Mouse (Mus musculus) midbrain, embryonic 16.5 days (tissue): ENCODE results near the gene Bicral. TPM values are rescaled to one million over a fixed set of nuclear protein-coding genes. Genes with fewer than 3 reads are reported as not detected.
A peak's percentile ranks its signal among the peaks of the same experiment; 100 is the strongest.

ENCODE experiments used
- ATAC-seq: fragments of 200-750 bp; cut with Nextera tagmentation; 2 replicates; pipeline ENCODE4 v1.8.0; 2017; ENCODE audit warnings: moderate TSS enrichment
- H3K27ac ChIP-seq: fragments of 300-500 bp; sonication (generic); 2 replicates; pipeline ENCODE4 v1.5.1; 2014; ENCODE audit warnings: mild to moderate bottlenecking, low read length, mixed read lengths
- H3K27me3 ChIP-seq: fragments of 300-500 bp; sonication (generic); 2 replicates; pipeline ENCODE4 v1.6.1; 2014; ENCODE audit warnings: low read depth, low read length, mixed read lengths; ENCODE audit not compliant: control insufficient read depth, insufficient read depth
- H3K36me3 ChIP-seq: fragments of 300-500 bp; sonication (generic); 2 replicates; pipeline ENCODE4 v1.6.1; 2014; ENCODE audit warnings: mild to moderate bottlenecking, low read length, moderate library complexity, mixed read lengths; ENCODE audit not compliant: control insufficient read depth, insufficient read depth
- H3K4me1 ChIP-seq: fragments of 300-500 bp; sonication (generic); 2 replicates; pipeline ENCODE4 v1.6.1; 2014; ENCODE audit warnings: mild to moderate bottlenecking, low read length, mixed read lengths; ENCODE audit not compliant: control insufficient read depth, insufficient read depth
- H3K4me2 ChIP-seq: fragments of 300-500 bp; sonication (generic); 2 replicates; pipeline ENCODE4 v1.6.1; 2014; ENCODE audit warnings: mild to moderate bottlenecking, low read length, mixed read lengths
- H3K4me3 ChIP-seq: fragments of 300-500 bp; sonication (generic); 2 replicates; pipeline ENCODE4 v1.5.1; 2014; ENCODE audit warnings: low read depth, mild to moderate bottlenecking, low read length, moderate library complexity, mixed read lengths
- H3K9ac ChIP-seq: fragments of 300-500 bp; sonication (generic); 2 replicates; pipeline ENCODE4 v1.6.1; 2014; ENCODE audit warnings: low read depth, low read length, mixed read lengths
- H3K9me3 ChIP-seq: fragments of 300-500 bp; sonication (generic); replicated peaks from 2 replicates; pipeline ENCODE4 v1.6.1; 2014; ENCODE audit warnings: mild to moderate bottlenecking, low read length, mixed read lengths; ENCODE audit not compliant: control insufficient read depth, poor library complexity, severe bottlenecking
- WGBS: fragments of 180-500 bp; shearing (Covaris S2); extraction: QIAGEN DNeasy Blood & Tissue Kit; methylation state at CpG from one replicate; pipeline ENCODE4 v1.1.7; 2014; 5-methylcytosine and 5-hydroxymethylcytosine counted together
- polyA plus RNA-seq: library from polyadenylated mRNA; unstranded; fragments of >200 nt; fragmentation: Nextera tagmentation; extraction: Ambion mirVana; gene quantifications from 2 replicates; pipeline ENCODE4 v1.2.1, GENCODE M21; 2015

The Bicral gene
- 9.5 and 10.9 TPM in 2 replicates for polyA plus RNA-seq

DNA sequence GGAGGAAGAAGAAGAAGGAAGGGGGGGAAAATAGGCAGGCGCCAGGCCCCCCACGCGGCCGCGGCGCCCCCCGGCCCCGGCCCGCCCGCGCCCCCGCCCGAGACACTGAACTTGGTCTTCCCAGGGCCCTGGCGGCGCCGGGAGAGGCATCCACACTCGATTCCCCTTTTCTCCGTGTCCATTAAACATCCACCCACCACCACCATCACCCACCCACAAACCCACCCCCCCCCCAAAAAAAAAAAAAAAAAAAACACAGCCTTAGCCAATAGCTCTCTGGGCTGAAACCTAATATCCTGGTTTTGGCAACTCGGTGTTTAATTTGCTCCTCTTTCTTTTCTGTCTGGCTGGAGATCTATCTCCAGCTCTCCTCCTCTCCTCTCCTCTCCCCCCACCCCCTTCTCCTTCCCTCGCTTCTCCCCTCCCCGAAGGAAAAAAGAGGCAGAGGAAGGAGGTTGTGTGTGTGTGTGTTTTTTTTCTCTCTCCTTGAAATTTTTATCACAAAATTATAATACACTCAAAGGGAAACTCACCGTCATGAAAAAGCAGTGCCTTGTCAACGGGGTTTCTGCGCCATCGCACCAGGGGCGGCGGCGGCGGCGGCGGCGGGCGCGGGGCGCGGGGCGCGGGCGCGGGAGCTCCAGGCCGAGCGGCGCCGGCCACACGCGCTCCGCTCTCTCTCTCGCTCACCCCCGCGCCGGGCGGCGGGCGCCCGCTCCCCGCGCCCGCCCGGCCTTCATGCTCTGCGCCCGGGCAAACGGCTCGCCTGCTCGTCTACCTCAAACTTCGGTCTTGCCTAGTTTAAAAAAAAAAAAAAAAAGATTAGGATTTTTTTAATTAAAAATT lies at the start of gene Bicral:
Gene Bicral, minus strand, starts transcription at position 580 of the 846 bp plus-strand sequence.
- peak; percentile 52 for ATAC-seq
- no peaks in the 10 kb centered on the region for H3K36me3 ChIP-seq
- H3K4me2 ChIP-seq = peak within 1 kb of the TSS; percentile 73
- H3K9ac ChIP-seq = peak within 1 kb of the TSS; percentile 83
- peak within 1 kb of the TSS; percentile 100 for H3K27ac ChIP-seq
- no peaks in the 10 kb centered on the region for H3K27me3 ChIP-seq
- WGBS = under 1% methylated on average over 51 of the region's 65 CpGs
- no peaks in the 10 kb centered on the region for H3K9me3 ChIP-seq
- H3K4me1 ChIP-seq = peaks cover 37% of the 10 kb centered on the region
- H3K4me3 ChIP-seq = peak within 1 kb of the TSS; percentile 56

DNA sequence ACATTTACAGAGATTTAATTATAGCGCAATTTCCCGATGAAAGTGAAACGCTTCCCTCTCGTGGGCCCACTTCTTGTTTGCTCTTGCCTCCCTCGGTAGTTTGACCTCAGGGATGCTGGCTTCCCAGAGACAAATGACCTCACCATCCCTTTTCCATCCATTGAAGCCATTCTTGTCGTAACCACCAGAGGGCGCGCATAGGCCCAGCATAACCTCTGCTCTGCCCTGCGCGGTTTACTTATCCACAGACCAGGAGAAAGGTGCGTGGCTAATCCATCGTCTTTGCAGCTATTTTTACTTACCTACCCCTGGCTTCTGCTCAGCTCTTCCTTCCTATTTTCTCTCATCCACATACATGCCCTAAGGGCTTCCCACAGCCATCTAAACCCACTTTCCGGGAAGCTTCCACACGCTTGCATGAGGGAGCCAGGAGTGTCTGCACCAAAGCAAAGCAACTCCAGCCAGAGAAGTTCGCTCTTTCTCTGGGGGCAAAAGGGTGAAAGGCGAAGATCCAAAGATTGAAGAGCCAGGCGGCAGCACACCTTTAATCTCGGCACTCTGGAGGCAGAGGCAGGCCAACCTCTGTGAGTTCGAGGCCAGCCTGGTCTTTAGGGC lies 45.7 kb upstream of the Bicral start:
- no peaks in the 10 kb centered on the region for H3K36me3 ChIP-seq
- H3K4me2 ChIP-seq = no peak overlapping the region

DNA sequence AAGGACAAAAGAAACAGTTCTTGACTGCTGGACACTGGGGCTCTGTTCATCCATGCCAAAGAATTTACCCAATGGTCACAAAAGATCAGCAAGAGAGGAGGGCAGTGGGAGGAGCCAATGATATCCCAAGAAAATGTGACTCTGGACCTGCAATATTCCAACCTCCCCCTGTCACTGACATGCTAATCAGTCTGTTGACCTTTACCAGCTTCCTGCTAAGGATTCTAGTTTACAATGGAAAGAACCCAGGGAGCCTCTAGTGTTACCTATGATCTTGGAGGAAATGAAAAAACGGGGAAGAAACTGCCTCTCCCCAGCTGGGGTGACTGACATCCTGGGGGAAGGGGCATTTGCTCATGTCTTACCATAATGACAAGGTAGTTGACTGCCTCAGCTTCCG lies 42.7 kb upstream of the Bicral start:
- H3K4me3 ChIP-seq = no peak overlapping the region
- H3K4me2 ChIP-seq = no peak overlapping the region
- ATAC-seq = no peak
- H3K4me1 ChIP-seq = no peaks in the 10 kb centered on the region
- H3K27ac ChIP-seq = no peak overlapping the region
- WGBS = 52% methylated on average over 2 of the region's 2 CpGs
- no peaks in the 10 kb centered on the region for H3K9me3 ChIP-seq
- no peaks in the 10 kb centered on the region for H3K36me3 ChIP-seq
- H3K9ac ChIP-seq = no peak overlapping the region
- no peaks in the 10 kb centered on the region for H3K27me3 ChIP-seq

More for the DNA sequence above, 45.7 kb upstream of the Bicral start:
- 21% methylated on average over 19 of the region's 19 CpGs for WGBS
- ATAC-seq = peak; percentile 62
- Histone ChIP-seq H3K27ac (no peak overlapping the region), H3K9ac (no peak overlapping the region), H3K27me3 (no peaks in the 10 kb centered on the region), H3K9me3 (no peaks in the 10 kb centered on the region), H3K4me1 (no peaks in the 10 kb centered on the region), H3K4me3 (no peak overlapping the region)

DNA sequence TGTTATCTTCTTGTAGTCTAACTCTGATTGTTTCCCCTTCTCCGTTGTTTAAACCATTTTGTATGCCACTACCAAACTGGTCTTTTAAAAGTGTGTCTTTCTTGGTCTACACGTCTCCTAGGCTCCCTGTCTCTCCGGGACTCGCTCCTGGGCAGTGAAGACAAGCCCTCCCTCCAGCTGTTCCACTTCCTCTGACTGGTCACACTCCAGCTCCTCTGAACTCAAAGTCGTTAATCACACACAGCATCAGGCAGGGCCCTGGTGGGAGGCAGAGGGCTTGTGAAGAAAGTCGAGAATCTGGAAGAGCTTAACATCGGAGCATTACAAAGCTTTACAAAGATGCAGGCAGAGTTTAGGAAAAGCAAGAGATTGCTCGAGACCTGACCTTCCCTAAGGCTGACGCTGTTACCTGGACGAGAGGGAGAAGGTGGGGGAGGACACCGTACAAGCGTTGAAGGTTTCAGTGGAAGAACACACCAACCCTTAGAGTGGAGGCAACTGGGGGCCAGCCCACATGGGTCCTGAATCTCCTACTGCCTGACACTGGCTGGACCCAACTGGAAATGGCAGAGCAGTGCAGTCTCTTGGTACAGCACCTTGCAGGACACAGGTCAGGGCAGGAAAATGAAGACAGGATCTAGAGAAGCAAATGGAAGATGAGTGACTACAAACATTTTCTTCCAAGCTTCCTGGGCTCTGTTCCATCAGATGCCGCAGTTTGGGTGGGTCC lies 39.1 kb upstream of the Bicral start:
- no peak overlapping the region for H3K4me2 ChIP-seq
- WGBS = 52% methylated on average over 13 of the region's 13 CpGs
- no peak for ATAC-seq

DNA sequence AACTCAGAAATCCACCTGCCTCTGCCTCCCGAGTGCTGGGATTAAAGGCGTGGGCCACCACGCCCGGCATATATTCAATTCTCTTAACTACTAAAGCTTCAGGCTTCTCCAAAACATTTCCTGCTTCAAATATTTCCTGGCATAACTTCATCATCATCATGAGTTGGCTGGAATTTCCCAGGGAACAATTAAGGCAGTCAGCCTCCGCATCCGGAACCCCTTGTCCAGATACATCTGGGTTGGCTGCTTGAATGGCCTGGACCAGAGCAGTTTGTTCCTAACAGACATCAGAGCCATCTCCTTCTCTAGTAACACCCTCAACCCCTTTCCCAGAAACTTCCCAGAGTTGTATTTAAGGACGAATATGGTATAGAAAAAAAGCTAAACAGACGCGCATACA lies 37.1 kb upstream of the Bicral start:
- Histone ChIP-seq H3K4me3 (no peak overlapping the region), H3K27ac (no peak overlapping the region), H3K36me3 (no peaks in the 10 kb centered on the region), H3K4me2 (no peak overlapping the region), H3K9ac (no peak overlapping the region), H3K9me3 (no peaks in the 10 kb centered on the region), H3K27me3 (no peaks in the 10 kb centered on the region), H3K4me1 (peaks cover 22% of the 10 kb centered on the region)
- 94% methylated on average over 9 of the region's 9 CpGs for WGBS
- ATAC-seq = no peak

More for the DNA sequence above, 39.1 kb upstream of the Bicral start:
- Histone ChIP-seq H3K27ac (no peak overlapping the region), H3K27me3 (no peaks in the 10 kb centered on the region), H3K9ac (no peak overlapping the region), H3K9me3 (no peaks in the 10 kb centered on the region), H3K4me1 (peaks cover 13% of the 10 kb centered on the region), H3K4me3 (no peak overlapping the region), H3K36me3 (no peaks in the 10 kb centered on the region)

DNA sequence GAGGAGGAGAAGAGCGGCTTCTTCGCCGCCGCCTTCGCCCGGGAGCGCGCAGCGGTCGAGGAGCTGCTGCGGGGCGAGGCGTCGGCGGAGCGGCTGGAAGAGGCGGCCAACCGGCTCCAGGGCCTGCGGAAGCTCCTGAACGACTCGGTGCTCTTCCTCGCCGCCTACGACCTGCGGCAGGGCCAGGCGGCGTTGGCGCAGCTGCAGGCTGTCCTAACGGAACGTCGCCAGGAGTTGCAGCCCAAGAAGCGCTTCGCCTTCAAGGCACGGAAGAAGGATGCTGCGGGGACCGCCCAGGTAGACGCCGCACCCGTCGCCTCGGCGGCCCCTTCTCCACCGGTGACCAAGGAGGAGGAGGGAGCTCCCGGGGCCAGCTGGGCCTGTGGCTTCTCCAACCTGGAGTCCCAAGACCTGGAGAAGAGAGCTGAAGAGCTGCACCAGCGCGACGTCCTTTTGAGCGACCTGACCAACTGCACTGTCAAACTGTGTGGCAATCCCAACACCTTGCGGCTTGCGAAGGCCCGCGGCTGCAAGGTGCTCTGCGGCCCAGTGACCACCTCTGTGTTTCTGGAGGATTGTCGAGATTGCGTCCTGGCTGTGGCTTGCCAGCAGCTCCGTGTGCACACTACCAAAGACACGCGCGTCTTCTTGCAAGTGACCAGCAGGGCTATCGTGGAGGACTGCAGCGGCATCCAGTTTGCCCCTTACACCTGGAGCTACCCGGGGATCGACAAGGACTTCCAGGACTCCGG lies 32.7 kb upstream of the Bicral start:
- Histone ChIP-seq H3K27me3 (no peaks in the 10 kb centered on the region), H3K27ac (peak overlapping the region; percentile 93), H3K36me3 (no peaks in the 10 kb centered on the region), H3K4me1 (peaks cover 30% of the 10 kb centered on the region), H3K4me2 (peak overlapping the region; percentile 81), H3K9me3 (no peaks in the 10 kb centered on the region), H3K9ac (peak overlapping the region; percentile 96), H3K4me3 (peak overlapping the region; percentile 85)
- 1% methylated on average over 44 of the region's 64 CpGs for WGBS
- ATAC-seq = peak; percentile 23

DNA sequence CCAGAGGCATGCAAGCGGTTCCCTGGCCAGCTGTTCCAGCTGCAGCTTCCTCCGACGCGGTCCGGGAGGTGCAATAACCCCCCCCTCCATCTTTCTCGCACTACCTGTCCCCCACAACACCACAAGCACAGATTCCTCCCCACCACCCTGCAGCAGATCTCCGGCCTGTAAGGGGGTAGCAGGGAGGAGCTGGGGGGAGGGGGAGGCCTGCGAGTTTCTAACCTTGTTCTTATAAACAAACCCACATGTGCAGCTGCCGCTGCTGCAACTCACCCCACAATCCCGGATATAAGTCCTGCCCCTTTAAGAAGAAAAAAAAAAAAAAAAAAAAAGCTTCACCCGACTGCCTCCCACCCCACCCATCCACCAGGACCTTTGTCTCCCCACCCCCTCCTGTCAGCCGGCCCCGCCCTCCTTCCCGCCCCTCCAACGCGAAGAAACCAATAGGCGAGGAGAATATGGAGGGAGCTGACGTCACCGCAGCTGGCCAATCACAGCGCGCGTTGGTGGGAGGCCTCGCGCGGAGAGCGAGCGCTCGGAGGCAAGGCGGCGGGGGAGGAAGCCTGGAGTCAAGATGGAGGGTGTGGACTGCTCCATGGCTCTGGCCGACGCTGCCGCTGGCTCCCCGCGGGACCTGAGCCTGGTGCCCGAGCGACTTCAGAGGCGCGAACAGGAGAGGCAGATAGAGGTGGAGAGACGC lies 32.0 kb upstream of the Bicral start, which contains the start of gene Tbcc:
Gene Tbcc, plus strand, starts transcription at position 569 of the 700 bp plus-strand sequence.
- H3K9me3 ChIP-seq = no peaks in the 10 kb centered on the region
- peaks cover 30% of the 10 kb centered on the region for H3K4me1 ChIP-seq
- no peaks in the 10 kb centered on the region for H3K27me3 ChIP-seq
- H3K4me3 ChIP-seq = peak within 1 kb of the TSS; percentile 85
- H3K4me2 ChIP-seq = peak within 1 kb of the TSS; percentile 81
- under 1% methylated on average over 40 of the region's 40 CpGs for WGBS
- H3K36me3 ChIP-seq = no peaks in the 10 kb centered on the region
- peak within 1 kb of the TSS; percentile 96 for H3K9ac ChIP-seq
- H3K27ac ChIP-seq = peak within 1 kb of the TSS; percentile 97
- ATAC-seq = peak; percentile 93
